Mouse (Mus musculus): ENCODE measurements around the gene Btbd10. TPM values are rescaled to one million over a fixed set of nuclear protein-coding genes. Genes with fewer than 3 reads are reported as not detected.

Btbd10 gene
- 11.1 and 12.2 TPM in 2 replicates for polyA plus RNA-seq (2015; fragmentation: Nextera tagmentation; extraction: Ambion mirVana)

GRCm38 (mm10) chr7:113368746-113369619 lies at the start of gene Btbd10:
Btbd10 (minus strand) TSS chr7:113369392.

DNA sequence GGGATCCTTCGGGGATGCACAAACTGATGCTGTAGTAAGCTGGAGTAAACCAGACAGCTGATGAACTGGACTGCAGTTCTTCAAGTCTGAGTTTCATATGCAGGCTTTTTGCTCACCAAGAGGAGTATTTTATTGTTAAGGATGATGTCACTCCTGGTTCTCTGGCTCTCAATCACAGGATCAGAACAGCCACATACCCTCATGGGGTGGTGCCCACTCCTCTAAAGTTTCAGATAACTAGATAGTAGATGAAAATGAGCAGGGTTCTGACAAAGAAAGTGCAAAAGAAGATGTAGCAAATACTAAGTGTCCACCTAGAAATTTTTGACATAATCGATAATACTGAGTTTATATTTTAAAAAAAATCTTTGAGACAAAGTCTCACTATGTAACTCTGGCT lies 19.3 kb upstream of the Btbd10 start, which contains the start of gene Pth:
Gene Pth (minus strand): TSS at position 101 of the 400 bp plus-strand sequence.

Other genes starting within 250 kb of the Btbd10 start
- 7.3 and 7.6 TPM in 2 replicates for gene Arntl, start 161.9 kb downstream of the Btbd10 start, polyA plus RNA-seq (2015; fragmentation: Nextera tagmentation; extraction: Ambion mirVana)
- gene Pth, start 19.2 kb upstream of the Btbd10 start, polyA plus RNA-seq (2015; fragmentation: Nextera tagmentation; extraction: Ambion mirVana) = not detected in 2 replicates
- gene Far1, start 144.4 kb upstream of the Btbd10 start, polyA plus RNA-seq (2015; fragmentation: Nextera tagmentation; extraction: Ambion mirVana) = 18.4 and 19.4 TPM in 2 replicates